Mouse (Mus musculus): Measurements from ENCODE around the gene Cyb5d1. TPM values are rescaled to one million over a fixed set of nuclear protein-coding genes. Genes with fewer than 3 reads are reported as not detected.

Cyb5d1 gene
- polyA plus RNA-seq, 1 experiment from 2014 or later: 27.1 TPM

Other genes with a start within 250 kb of the Cyb5d1 start
- gene Alox12b, start 238.6 kb downstream of the Cyb5d1 start, polyA plus RNA-seq (2016; fragmentation: Nextera tagmentation; extraction: Ambion mirVana): not detected in 2 replicates
- gene Alox8, start 197.8 kb downstream of the Cyb5d1 start, polyA plus RNA-seq (2016; fragmentation: Nextera tagmentation; extraction: Ambion mirVana): 1.2 and 1.4 TPM in 2 replicates
- gene Gucy2e, start 158.6 kb downstream of the Cyb5d1 start, polyA plus RNA-seq (2016; fragmentation: Nextera tagmentation; extraction: Ambion mirVana): 0.15 and 0.17 TPM in 2 replicates
- gene Cntrob, start 71.9 kb downstream of the Cyb5d1 start, polyA plus RNA-seq (2016; fragmentation: Nextera tagmentation; extraction: Ambion mirVana): 18.6 and 21.8 TPM in 2 replicates
- 168 and 176 TPM in 2 replicates for gene Trappc1, start 71.7 kb downstream of the Cyb5d1 start, polyA plus RNA-seq (2016; fragmentation: Nextera tagmentation; extraction: Ambion mirVana)
- 0.87 and 0.98 TPM in 2 replicates for gene Kcnab3, start 69.4 kb downstream of the Cyb5d1 start, polyA plus RNA-seq (2016; fragmentation: Nextera tagmentation; extraction: Ambion mirVana)
- gene Rnf227, start 55.2 kb downstream of the Cyb5d1 start, polyA plus RNA-seq (2016; fragmentation: Nextera tagmentation; extraction: Ambion mirVana): 6.7 and 8.5 TPM in 2 replicates
- gene Chd3, start 26.2 kb downstream of the Cyb5d1 start, polyA plus RNA-seq (2016; fragmentation: Nextera tagmentation; extraction: Ambion mirVana): 19.2 and 23.5 TPM in 2 replicates
- 147 and 150 TPM in 2 replicates for gene Naa38, start 144 bp downstream of the Cyb5d1 start, polyA plus RNA-seq (2016; fragmentation: Nextera tagmentation; extraction: Ambion mirVana)
- gene Tmem88, start 2.6 kb upstream of the Cyb5d1 start, polyA plus RNA-seq (2016; fragmentation: Nextera tagmentation; extraction: Ambion mirVana): 34.4 and 35.7 TPM in 2 replicates
- gene Kdm6b, start 18.0 kb upstream of the Cyb5d1 start, polyA plus RNA-seq (2016; fragmentation: Nextera tagmentation; extraction: Ambion mirVana): 24.9 and 25.4 TPM in 2 replicates
- gene Dnah2, start 153.5 kb upstream of the Cyb5d1 start, polyA plus RNA-seq (2016; fragmentation: Nextera tagmentation; extraction: Ambion mirVana): 0.15 and 0.59 TPM in 2 replicates
- 87.4 and 90.0 TPM in 2 replicates for gene Efnb3, start 164.6 kb upstream of the Cyb5d1 start, polyA plus RNA-seq (2016; fragmentation: Nextera tagmentation; extraction: Ambion mirVana)
- 18.7 and 19.5 TPM in 2 replicates for gene Wrap53, start 184.6 kb upstream of the Cyb5d1 start, polyA plus RNA-seq (2016; fragmentation: Nextera tagmentation; extraction: Ambion mirVana)
- 76.0 and 79.1 TPM in 2 replicates for gene Trp53, start 184.7 kb upstream of the Cyb5d1 start, polyA plus RNA-seq (2016; fragmentation: Nextera tagmentation; extraction: Ambion mirVana)
- 30.9 and 31.1 TPM in 2 replicates for gene Atp1b2, start 210.3 kb upstream of the Cyb5d1 start, polyA plus RNA-seq (2016; fragmentation: Nextera tagmentation; extraction: Ambion mirVana)
- gene Shbg, start 222.3 kb upstream of the Cyb5d1 start, polyA plus RNA-seq (2016; fragmentation: Nextera tagmentation; extraction: Ambion mirVana): 0.13 and 0.82 TPM in 2 replicates
- 16.5 and 17.4 TPM in 2 replicates for gene Sat2, start 226.4 kb upstream of the Cyb5d1 start, polyA plus RNA-seq (2016; fragmentation: Nextera tagmentation; extraction: Ambion mirVana)
- gene Fxr2, start 237.4 kb upstream of the Cyb5d1 start, polyA plus RNA-seq (2016; fragmentation: Nextera tagmentation; extraction: Ambion mirVana): 37.1 and 40.1 TPM in 2 replicates

Measured in heart, embryonic 12.5 days (tissue).